Mouse (Mus musculus) hindbrain, embryonic 14.5 days (tissue): ENCODE data around the gene Arfip1. TPM values are rescaled to one million over a fixed set of nuclear protein-coding genes. Genes with fewer than 3 reads are reported as not detected.

Experiments used
- ATAC-seq: fragments of 200-750 bp; cut with Nextera tagmentation; 2 replicates; pipeline ENCODE4 v1.8.0; 2017; ENCODE audit warnings: moderate number of reproducible peaks, mild to moderate bottlenecking, moderate TSS enrichment, moderate library complexity; ENCODE audit not compliant: low FRiP score
- DNase-seq: peaks from one replicate; pipeline ENCODE4 v3.0.0-alpha.2; 2015; ENCODE audit warnings: low spot score
- H3K27ac ChIP-seq: fragments of 300-500 bp; sonication (generic); 2 replicates; pipeline ENCODE4 v1.5.1; 2014; ENCODE audit warnings: mild to moderate bottlenecking, moderate library complexity
- H3K27me3 ChIP-seq: fragments of 300-500 bp; sonication (generic); 2 replicates; pipeline ENCODE4 v1.6.1; 2014; ENCODE audit warnings: mild to moderate bottlenecking, low read length, mixed read lengths; ENCODE audit not compliant: control insufficient read depth, insufficient read depth
- H3K36me3 ChIP-seq: fragments of 300-500 bp; sonication (generic); replicated peaks from 2 replicates; pipeline ENCODE4 v1.6.1; 2014; ENCODE audit not compliant: control insufficient read depth, insufficient read depth
- H3K4me1 ChIP-seq: fragments of 300-500 bp; sonication (generic); replicated peaks from 2 replicates; pipeline ENCODE4 v1.6.1; 2014; ENCODE audit warnings: antibody characterized with exemption, low read length, mixed read lengths; ENCODE audit not compliant: control insufficient read depth, insufficient read depth
- H3K4me2 ChIP-seq: fragments of 300-500 bp; sonication (generic); replicated peaks from 2 replicates; pipeline ENCODE4 v1.6.1; 2014; ENCODE audit warnings: mild to moderate bottlenecking, moderate library complexity
- H3K4me3 ChIP-seq: fragments of 300-500 bp; sonication (generic); replicated peaks from 2 replicates; pipeline ENCODE4 v1.5.1; 2014; ENCODE audit warnings: mild to moderate bottlenecking, low read length
- H3K9ac ChIP-seq: fragments of 300-500 bp; sonication (generic); 2 replicates; pipeline ENCODE4 v1.6.1; 2014
- H3K9me3 ChIP-seq: fragments of 300-500 bp; sonication (generic); 2 replicates; pipeline ENCODE4 v1.6.1; 2016; ENCODE audit warnings: low read length; ENCODE audit not compliant: control insufficient read depth
- WGBS: fragments of 180-500 bp; shearing (Covaris S2); extraction: QIAGEN DNeasy Blood & Tissue Kit; methylation state at CpG from one replicate; pipeline ENCODE4 v1.1.7; 2014; 5-methylcytosine and 5-hydroxymethylcytosine counted together
- polyA plus RNA-seq: library from polyadenylated mRNA; unstranded; fragments of >200 nt; fragmentation: Nextera tagmentation; extraction: Ambion mirVana; gene quantifications from 2 replicates; pipeline ENCODE4 v1.2.1, GENCODE M21; 2014

Gene Arfip1
- polyA plus RNA-seq, 1 experiment from 2014 or later: 27.9 TPM

DNA sequence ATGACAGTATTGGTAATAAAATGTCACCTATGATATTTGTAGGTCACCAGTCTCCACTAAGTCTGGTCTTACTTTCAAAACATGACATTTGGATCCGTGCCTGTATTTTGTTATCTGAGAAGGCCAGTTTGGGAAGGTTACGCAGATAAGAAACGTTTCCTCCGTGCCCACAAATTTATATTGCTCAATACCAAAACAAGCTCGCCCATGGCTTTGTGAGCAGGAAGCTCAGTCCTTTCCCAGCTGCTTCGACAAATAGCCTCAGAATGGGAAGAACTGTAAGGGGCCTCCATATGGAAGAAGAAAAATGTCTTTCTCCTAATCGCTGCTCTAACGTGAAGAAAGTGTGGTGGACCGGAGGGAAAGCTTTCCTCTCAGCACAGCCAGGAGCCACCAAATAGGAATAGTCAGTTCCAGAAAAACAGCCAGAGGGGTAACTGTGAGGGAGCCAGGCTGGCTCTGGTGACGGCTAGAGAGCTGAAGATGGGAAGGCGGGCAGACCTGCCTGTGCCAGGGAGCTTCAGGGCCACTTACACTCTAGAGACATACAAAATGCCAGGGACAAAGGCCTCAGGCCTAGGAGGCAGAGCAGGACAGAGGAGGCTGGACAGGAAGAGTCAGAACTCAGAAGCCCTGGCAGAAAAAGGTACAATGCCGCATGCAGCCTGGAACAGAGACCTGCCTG lies 126.5 kb downstream of the Arfip1 start:
- H3K9me3 ChIP-seq: no peaks in the 10 kb centered on the region
- H3K4me2 ChIP-seq: no peak overlapping the region
- no peaks in the 10 kb centered on the region for H3K4me1 ChIP-seq
- H3K4me3 ChIP-seq: no peak overlapping the region
- H3K27ac ChIP-seq: no peak overlapping the region
- no peak for DNase-seq
- H3K27me3 ChIP-seq: no peaks in the 10 kb centered on the region
- ATAC-seq: no peak
- WGBS: 77% methylated on average over 12 of the region's 12 CpGs
- no peaks in the 10 kb centered on the region for H3K36me3 ChIP-seq
- H3K9ac ChIP-seq: no peak overlapping the region

DNA sequence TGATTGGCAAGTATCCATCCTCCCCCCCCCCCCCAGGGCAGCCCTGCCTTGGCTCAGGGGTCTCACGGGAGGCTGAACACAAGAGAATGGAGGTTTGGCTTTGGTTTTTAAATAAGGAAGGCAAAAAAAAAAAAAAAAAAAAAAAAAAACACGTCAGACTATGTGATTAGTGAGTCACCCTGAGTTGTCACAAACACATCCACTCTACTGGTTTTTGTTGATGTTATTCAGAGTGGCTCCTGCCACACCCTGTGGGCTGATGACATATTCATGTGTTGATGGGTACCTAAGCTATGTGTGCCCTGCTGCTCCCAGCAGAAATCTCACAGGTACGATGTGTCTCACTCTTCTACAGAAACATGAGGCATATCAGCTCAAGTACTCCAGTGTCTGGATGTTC lies 131.8 kb downstream of the Arfip1 start:
- Histone ChIP-seq H3K4me3 (no peak overlapping the region), H3K4me2 (no peak overlapping the region), H3K27me3 (0 out of 2 replicates have a peak, but pooled peaks cover 5% of the 10 kb centered on the region), H3K36me3 (0 out of 2 replicates have a peak, but pooled peaks cover 4% of the 10 kb centered on the region), H3K9ac (no peak overlapping the region), H3K4me1 (no peaks in the 10 kb centered on the region), H3K9me3 (no peaks in the 10 kb centered on the region), H3K27ac (no peak overlapping the region)
- 67% methylated on average over 3 of the region's 3 CpGs for WGBS
- DNase-seq: no peak
- no peak for ATAC-seq

DNA sequence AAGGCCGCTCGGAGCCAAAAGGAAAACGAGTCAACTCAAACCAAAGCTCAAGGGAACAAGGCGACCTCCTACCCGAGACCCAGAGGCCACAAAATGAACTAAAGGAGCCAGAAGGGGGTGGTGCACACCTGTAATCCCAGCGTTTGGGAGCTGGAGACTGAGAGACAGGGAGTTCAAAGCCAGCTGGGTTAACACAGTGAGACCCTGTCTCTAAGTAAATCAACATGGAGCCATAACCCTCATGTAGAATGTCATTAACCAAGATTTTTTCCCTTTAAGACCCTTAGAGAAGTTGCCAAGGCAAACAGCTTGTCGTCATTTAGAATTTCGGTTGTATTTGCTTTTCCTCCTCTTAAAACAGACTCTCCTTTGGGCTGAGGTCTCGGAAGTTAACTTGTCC lies 133.4 kb downstream of the Arfip1 start:
- Histone ChIP-seq H3K9me3 (no peaks in the 10 kb centered on the region), H3K9ac (no peak overlapping the region), H3K27me3 (0 out of 2 replicates have a peak, but pooled peaks cover 5% of the 10 kb centered on the region), H3K4me2 (no peak overlapping the region), H3K36me3 (peaks cover 15% of the 10 kb centered on the region; the same call in 1 of the 2 replicates), H3K27ac (no peak overlapping the region), H3K4me1 (no peaks in the 10 kb centered on the region), H3K4me3 (no peak overlapping the region)
- whole genome bisulfite sequencing: 84% methylated on average over 9 of the region's 9 CpGs
- DNase-seq: no peak
- ATAC-seq: no peak

DNA sequence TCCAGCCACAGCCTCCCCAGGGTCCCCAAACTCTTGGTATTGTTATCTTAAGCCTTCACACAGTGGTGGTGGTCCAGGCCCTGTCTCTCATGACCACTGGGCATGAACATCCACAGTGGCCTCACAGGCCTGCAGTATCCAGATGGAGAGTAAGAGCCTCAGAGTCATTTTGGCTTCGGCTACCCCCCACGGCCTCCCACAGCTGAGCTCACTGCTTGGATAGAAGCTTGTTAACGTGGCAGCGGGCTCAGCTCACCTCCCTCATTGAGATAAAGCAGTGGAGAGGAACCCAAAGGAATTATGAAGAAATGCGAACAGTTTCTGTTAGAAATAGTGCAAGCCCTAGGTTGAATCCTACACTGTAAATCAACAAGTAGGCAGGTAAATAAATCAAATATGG lies 134.6 kb downstream of the Arfip1 start:
- WGBS: 69% methylated on average over 5 of the region's 5 CpGs
- no peak for ATAC-seq

More for the DNA sequence above, 134.6 kb downstream of the Arfip1 start:
- no peaks in the 10 kb centered on the region for H3K4me1 ChIP-seq
- no peak overlapping the region for H3K9ac ChIP-seq
- no peak overlapping the region for H3K4me3 ChIP-seq
- 0 out of 2 replicates have a peak, but pooled peaks cover 5% of the 10 kb centered on the region for H3K27me3 ChIP-seq
- H3K9me3 ChIP-seq: no peaks in the 10 kb centered on the region
- no peak overlapping the region for H3K4me2 ChIP-seq
- no peak overlapping the region for H3K27ac ChIP-seq
- H3K36me3 ChIP-seq: peaks cover 15% of the 10 kb centered on the region; the same call in 1 of the 2 replicates
- DNase-seq: no peak

Other genes with a start within 250 kb of the Arfip1 start
- gene Fhdc1, start 102.2 kb downstream of the Arfip1 start, polyA plus RNA-seq: 5.2 and 6.1 TPM in 2 replicates
- gene Tigd4, start 10.9 kb upstream of the Arfip1 start, polyA plus RNA-seq: not detected in 2 replicates
- 1.4 and 2.0 TPM in 2 replicates for gene Tmem154, start 83.6 kb upstream of the Arfip1 start, polyA plus RNA-seq
- gene Fbxw7, start 232.6 kb upstream of the Arfip1 start, polyA plus RNA-seq: 37.4 and 38.0 TPM in 2 replicates